Mouse (Mus musculus): ENCODE results near the gene Ppp1r9b. TPM values are rescaled to one million over a fixed set of nuclear protein-coding genes. Genes with fewer than 3 reads are reported as not detected.

The Ppp1r9b gene
- polyA plus RNA-seq, 1 experiment from 2014 or later = 4.9 TPM

- H3K4me1 ChIP-seq (replicated peaks; ENCODE audit: control insufficient read depth, insufficient read depth) = no peaks in the 10 kb centered on the region
- no peak overlapping the region for H3K9ac ChIP-seq (ENCODE audit: low read length)
- DNase-seq (ENCODE audit: low spot score) (no peak), ATAC-seq (ENCODE audit: low FRiP score, low TSS enrichment) (no peak)
- no peak overlapping the region for H3K27ac ChIP-seq (replicated peaks)
- H3K4me2 ChIP-seq (replicated peaks; ENCODE audit: low read depth) = no peak overlapping the region
- no peak overlapping the region for H3K4me3 ChIP-seq (ENCODE audit: low read depth, low read length)
- H3K9me3 ChIP-seq (ENCODE audit: control insufficient read depth, low read length) = no peaks in the 10 kb centered on the region
- no peak for TF ChIP-seq EP300 (optimal IDR thresholded peaks at IDR 0.05)
- no peak for TF ChIP-seq CTCF (IDR thresholded peaks at IDR 0.05; ENCODE audit: low read depth)
- WGBS = 52% methylated on average over 5 of the region's 5 CpGs
- H3K27me3 ChIP-seq (ENCODE audit: control insufficient read depth, insufficient read depth, low read length) = no peaks in the 10 kb centered on the region
- H3K36me3 ChIP-seq (ENCODE audit: control insufficient read depth, insufficient read depth, low read length) = no peaks in the 10 kb centered on the region
These were observed 17.9 kb upstream of the Ppp1r9b start for GRCm38 (mm10) chr11:94972887-94973286.

- 48% methylated on average over 4 of the region's 4 CpGs for WGBS
- Histone ChIP-seq H3K4me1 (replicated peaks; ENCODE audit: control insufficient read depth, insufficient read depth) (no peaks in the 10 kb centered on the region), H3K27me3 (ENCODE audit: control insufficient read depth, insufficient read depth, low read length) (no peaks in the 10 kb centered on the region), H3K9me3 (ENCODE audit: control insufficient read depth, low read length) (no peaks in the 10 kb centered on the region), H3K27ac (replicated peaks) (no peak overlapping the region), H3K4me2 (replicated peaks; ENCODE audit: low read depth) (no peak overlapping the region), H3K4me3 (ENCODE audit: low read depth, low read length) (no peak overlapping the region), H3K9ac (ENCODE audit: low read length) (no peak overlapping the region), H3K36me3 (ENCODE audit: control insufficient read depth, insufficient read depth, low read length) (no peaks in the 10 kb centered on the region)
- ATAC-seq (ENCODE audit: low FRiP score, low TSS enrichment) = no peak
- no peak for TF ChIP-seq CTCF (IDR thresholded peaks at IDR 0.05; ENCODE audit: low read depth)
- TF ChIP-seq EP300 (optimal IDR thresholded peaks at IDR 0.05) = no peak
- DNase-seq (ENCODE audit: low spot score) = no peak
These were observed 17.5 kb upstream of the Ppp1r9b start for GRCm38 (mm10) chr11:94973313-94973712.

GRCm38 (mm10) chr11:94974951-94975350 is 15.9 kb upstream of the Ppp1r9b start:
- ATAC-seq (ENCODE audit: low FRiP score, low TSS enrichment) = no peak
- Histone ChIP-seq H3K4me2 (replicated peaks; ENCODE audit: low read depth) (no peak overlapping the region), H3K4me3 (ENCODE audit: low read depth, low read length) (no peak overlapping the region), H3K4me1 (replicated peaks; ENCODE audit: control insufficient read depth, insufficient read depth) (no peaks in the 10 kb centered on the region), H3K9ac (ENCODE audit: low read length) (no peak overlapping the region), H3K27me3 (ENCODE audit: control insufficient read depth, insufficient read depth, low read length) (no peaks in the 10 kb centered on the region), H3K27ac (replicated peaks) (no peak overlapping the region), H3K9me3 (ENCODE audit: control insufficient read depth, low read length) (no peaks in the 10 kb centered on the region), H3K36me3 (ENCODE audit: control insufficient read depth, insufficient read depth, low read length) (no peaks in the 10 kb centered on the region)
- WGBS = 75% methylated on average over 2 of the region's 2 CpGs
- TF ChIP-seq EP300 (optimal IDR thresholded peaks at IDR 0.05) = no peak
- no peak for TF ChIP-seq CTCF (IDR thresholded peaks at IDR 0.05; ENCODE audit: low read depth)
- DNase-seq (ENCODE audit: low spot score) = no peak

GRCm38 (mm10) chr11:94976199-94976598 is 14.6 kb upstream of the Ppp1r9b start, which contains the start of gene Sgca:
Gene Sgca (minus strand): TSS chr11:94976327.
- no peak for TF ChIP-seq CTCF (IDR thresholded peaks at IDR 0.05; ENCODE audit: low read depth)
- TF ChIP-seq EP300 (optimal IDR thresholded peaks at IDR 0.05) = no peak
- H3K27ac ChIP-seq (replicated peaks) = no peak within 1 kb of the TSS
- no peaks in the 10 kb centered on the region for H3K4me1 ChIP-seq (replicated peaks; ENCODE audit: control insufficient read depth, insufficient read depth)
- H3K4me2 ChIP-seq (replicated peaks; ENCODE audit: low read depth) = no peak within 1 kb of the TSS
- no peaks in the 10 kb centered on the region for H3K9me3 ChIP-seq (ENCODE audit: control insufficient read depth, low read length)
- ATAC-seq (ENCODE audit: low FRiP score, low TSS enrichment) (no peak), DNase-seq (ENCODE audit: low spot score) (no peak)
- H3K27me3 ChIP-seq (ENCODE audit: control insufficient read depth, insufficient read depth, low read length) = no peaks in the 10 kb centered on the region
- 56% methylated on average over 5 of the region's 5 CpGs for WGBS
- no peak within 1 kb of the TSS for H3K9ac ChIP-seq (ENCODE audit: low read length)
- H3K4me3 ChIP-seq (ENCODE audit: low read depth, low read length) = no peak within 1 kb of the TSS
- no peaks in the 10 kb centered on the region for H3K36me3 ChIP-seq (ENCODE audit: control insufficient read depth, insufficient read depth, low read length)

- 37% methylated on average over 9 of the region's 9 CpGs for WGBS
- no peak overlapping the region for H3K4me2 ChIP-seq (replicated peaks; ENCODE audit: low read depth)
- TF ChIP-seq CTCF (IDR thresholded peaks at IDR 0.05; ENCODE audit: low read depth) (no peak), EP300 (optimal IDR thresholded peaks at IDR 0.05) (no peak)
- H3K4me1 ChIP-seq (replicated peaks; ENCODE audit: control insufficient read depth, insufficient read depth) = no peaks in the 10 kb centered on the region
- no peak for ATAC-seq (ENCODE audit: low FRiP score, low TSS enrichment)
- no peak overlapping the region for H3K4me3 ChIP-seq (ENCODE audit: low read depth, low read length)
- no peaks in the 10 kb centered on the region for H3K36me3 ChIP-seq (ENCODE audit: control insufficient read depth, insufficient read depth, low read length)
- no peak overlapping the region for H3K9ac ChIP-seq (ENCODE audit: low read length)
- no peak for DNase-seq (ENCODE audit: low spot score)
- H3K27me3 ChIP-seq (ENCODE audit: control insufficient read depth, insufficient read depth, low read length) = no peaks in the 10 kb centered on the region
- no peaks in the 10 kb centered on the region for H3K9me3 ChIP-seq (ENCODE audit: control insufficient read depth, low read length)
- no peak overlapping the region for H3K27ac ChIP-seq (replicated peaks)
These were observed 12.5 kb upstream of the Ppp1r9b start for GRCm38 (mm10) chr11:94978178-94978915.

GRCm38 (mm10) chr11:94978947-94979346 is 11.9 kb upstream of the Ppp1r9b start:
- Histone ChIP-seq H3K4me1 (replicated peaks; ENCODE audit: control insufficient read depth, insufficient read depth) (no peaks in the 10 kb centered on the region), H3K9me3 (ENCODE audit: control insufficient read depth, low read length) (no peaks in the 10 kb centered on the region), H3K9ac (ENCODE audit: low read length) (no peak overlapping the region), H3K27ac (replicated peaks) (no peak overlapping the region), H3K36me3 (ENCODE audit: control insufficient read depth, insufficient read depth, low read length) (no peaks in the 10 kb centered on the region), H3K4me3 (ENCODE audit: low read depth, low read length) (no peak overlapping the region), H3K4me2 (replicated peaks; ENCODE audit: low read depth) (peak overlapping the region; percentile 45), H3K27me3 (ENCODE audit: control insufficient read depth, insufficient read depth, low read length) (no peaks in the 10 kb centered on the region)
- DNase-seq (ENCODE audit: low spot score) = peak; percentile 96
- TF ChIP-seq EP300 (optimal IDR thresholded peaks at IDR 0.05) (no peak), CTCF (IDR thresholded peaks at IDR 0.05; ENCODE audit: low read depth) (peak; percentile 100)
- WGBS = 0% methylated on average over 20 of the region's 20 CpGs
- ATAC-seq (ENCODE audit: low FRiP score, low TSS enrichment) = peak; percentile 90
